Mouse (Mus musculus) hindbrain, embryonic 15.5 days (tissue): Measurements from ENCODE around the gene Cntnap2. TPM values are rescaled to one million over a fixed set of nuclear protein-coding genes. Genes with fewer than 3 reads are reported as not detected.
A peak's percentile ranks its signal among the peaks of the same experiment; 100 is the strongest.

ENCODE experiments used
- ATAC-seq: fragments of 200-750 bp; cut with Nextera tagmentation; 2 replicates; pipeline ENCODE4 v1.8.0; 2017; ENCODE audit warnings: low read depth, moderate number of reproducible peaks, moderate TSS enrichment; ENCODE audit not compliant: low FRiP score
- H3K27ac ChIP-seq: fragments of 300-500 bp; sonication (generic); replicated peaks from 2 replicates; pipeline ENCODE4 v1.5.1; 2015; ENCODE audit warnings: mild to moderate bottlenecking, inconsistent platforms
- H3K27me3 ChIP-seq: fragments of 300-500 bp; sonication (generic); 2 replicates; pipeline ENCODE4 v1.6.1; 2015; ENCODE audit warnings: control low read depth, inconsistent platforms
- H3K36me3 ChIP-seq: fragments of 300-500 bp; sonication (generic); 2 replicates; pipeline ENCODE4 v1.6.1; 2015; ENCODE audit warnings: control low read depth, inconsistent platforms
- H3K4me1 ChIP-seq: fragments of 300-500 bp; sonication (generic); replicated peaks from 2 replicates; pipeline ENCODE4 v1.6.1; 2015; ENCODE audit warnings: control low read depth, inconsistent platforms
- H3K4me2 ChIP-seq: fragments of 300-500 bp; sonication (generic); 2 replicates; pipeline ENCODE4 v1.6.1; 2015; ENCODE audit warnings: moderate library complexity, mild to moderate bottlenecking, inconsistent platforms
- H3K4me3 ChIP-seq: fragments of 300-500 bp; sonication (generic); 2 replicates; pipeline ENCODE4 v1.5.1; 2015; ENCODE audit warnings: mild to moderate bottlenecking, inconsistent platforms
- H3K9ac ChIP-seq: fragments of 300-500 bp; sonication (generic); 2 replicates; pipeline ENCODE4 v1.6.1; 2015; ENCODE audit warnings: inconsistent platforms
- H3K9me3 ChIP-seq: fragments of 300-500 bp; sonication (generic); 2 replicates; pipeline ENCODE4 v1.6.1; 2016; ENCODE audit warnings: control low read depth, inconsistent platforms
- WGBS: fragments of 180-500 bp; shearing (Covaris S2); methylation state at CpG from one replicate; pipeline ENCODE4 v1.1.7; 2015; 5-methylcytosine and 5-hydroxymethylcytosine counted together
- polyA plus RNA-seq: library from polyadenylated mRNA; unstranded; fragments of >200 nt; fragmentation: Nextera tagmentation; extraction: Ambion mirVana; gene quantifications from 2 replicates; pipeline ENCODE4 v1.2.1, GENCODE M21; 2015

Gene Cntnap2
- polyA plus RNA-seq, 1 experiment from 2014 or later: 56.5 TPM

GRCm38 (mm10) chr6:46963693-46964092 is 1904.5 kb downstream of the Cntnap2 start:
- H3K4me3 ChIP-seq: no peak overlapping the region
- no peaks in the 10 kb centered on the region for H3K36me3 ChIP-seq
- ATAC-seq: no peak
- H3K4me2 ChIP-seq: no peak overlapping the region
- no peaks in the 10 kb centered on the region for H3K27me3 ChIP-seq
- WGBS: 63% methylated on average over 3 of the region's 3 CpGs
- no peak overlapping the region for H3K27ac ChIP-seq
- H3K4me1 ChIP-seq: no peaks in the 10 kb centered on the region
- no peak overlapping the region for H3K9ac ChIP-seq
- no peaks in the 10 kb centered on the region for H3K9me3 ChIP-seq

- Histone ChIP-seq H3K36me3 (no peaks in the 10 kb centered on the region), H3K4me1 (no peaks in the 10 kb centered on the region), H3K4me3 (no peak overlapping the region), H3K9ac (no peak overlapping the region), H3K9me3 (0 out of 2 replicates have a peak, but pooled peaks cover 4% of the 10 kb centered on the region), H3K27ac (no peak overlapping the region), H3K27me3 (no peaks in the 10 kb centered on the region), H3K4me2 (no peak overlapping the region)
- WGBS: 78% methylated on average over 2 of the region's 2 CpGs
- ATAC-seq: no peak
Observed at GRCm38 (mm10) chr6:46972640-46973039, 1913.5 kb downstream of the Cntnap2 start.

- Histone ChIP-seq H3K27ac (no peak overlapping the region), H3K4me2 (no peak overlapping the region), H3K4me1 (no peaks in the 10 kb centered on the region), H3K36me3 (no peaks in the 10 kb centered on the region), H3K9me3 (no peaks in the 10 kb centered on the region), H3K9ac (no peak overlapping the region), H3K4me3 (no peak overlapping the region), H3K27me3 (no peaks in the 10 kb centered on the region)
- ATAC-seq: no peak
- 77% methylated on average over 6 of the region's 6 CpGs for WGBS
Observed at GRCm38 (mm10) chr6:46996010-46996602, 1936.9 kb downstream of the Cntnap2 start.

- Histone ChIP-seq H3K4me1 (no peaks in the 10 kb centered on the region), H3K9ac (no peak overlapping the region), H3K9me3 (no peaks in the 10 kb centered on the region), H3K27ac (no peak overlapping the region), H3K4me2 (no peak overlapping the region), H3K36me3 (no peaks in the 10 kb centered on the region), H3K4me3 (no peak overlapping the region), H3K27me3 (no peaks in the 10 kb centered on the region)
- ATAC-seq: no peak
- WGBS: 50% methylated on average over 3 of the region's 3 CpGs
Observed at GRCm38 (mm10) chr6:47004430-47004829, 1945.3 kb downstream of the Cntnap2 start.

- Histone ChIP-seq H3K36me3 (no peaks in the 10 kb centered on the region), H3K4me3 (no peak overlapping the region), H3K4me2 (no peak overlapping the region), H3K9ac (no peak overlapping the region), H3K4me1 (0 out of 2 replicates have a peak, but pooled peaks cover 4% of the 10 kb centered on the region), H3K27me3 (no peaks in the 10 kb centered on the region), H3K9me3 (no peaks in the 10 kb centered on the region), H3K27ac (no peak overlapping the region)
- ATAC-seq: no peak
- WGBS: 90% methylated on average over 4 of the region's 4 CpGs
Observed at GRCm38 (mm10) chr6:47012933-47013332, 1953.8 kb downstream of the Cntnap2 start.

GRCm38 (mm10) chr6:47013535-47013934 is 1954.4 kb downstream of the Cntnap2 start:
- peak; percentile 93 for ATAC-seq
- no peak overlapping the region for H3K9ac ChIP-seq
- no peak overlapping the region for H3K4me3 ChIP-seq
- H3K36me3 ChIP-seq: no peaks in the 10 kb centered on the region
- no peaks in the 10 kb centered on the region for H3K9me3 ChIP-seq
- H3K4me1 ChIP-seq: 0 out of 2 replicates have a peak, but pooled peaks cover 4% of the 10 kb centered on the region
- H3K27me3 ChIP-seq: no peaks in the 10 kb centered on the region
- no peak overlapping the region for H3K4me2 ChIP-seq
- WGBS: 9% methylated on average over 4 of the region's 4 CpGs
- H3K27ac ChIP-seq: no peak overlapping the region

GRCm38 (mm10) chr6:47014886-47015586 is 1955.9 kb downstream of the Cntnap2 start:
- ATAC-seq: no peak
- H3K27ac ChIP-seq: peak overlapping the region; percentile 7; the same call in 1 of the 2 replicates

GRCm38 (mm10) chr6:47026064-47026686 is 1967.0 kb downstream of the Cntnap2 start:
- no peak overlapping the region for H3K4me2 ChIP-seq
- no peak for ATAC-seq
- H3K9ac ChIP-seq: no peak overlapping the region
- H3K27ac ChIP-seq: no peak overlapping the region
- 87% methylated on average over 4 of the region's 4 CpGs for WGBS
- H3K9me3 ChIP-seq: no peaks in the 10 kb centered on the region
- H3K27me3 ChIP-seq: no peaks in the 10 kb centered on the region
- no peak overlapping the region for H3K4me3 ChIP-seq
- H3K4me1 ChIP-seq: no peaks in the 10 kb centered on the region
- no peaks in the 10 kb centered on the region for H3K36me3 ChIP-seq

More at GRCm38 (mm10) chr6:47014886-47015586, 1955.9 kb downstream of the Cntnap2 start:
- H3K4me2 ChIP-seq: no peak overlapping the region
- H3K36me3 ChIP-seq: no peaks in the 10 kb centered on the region
- H3K9ac ChIP-seq: no peak overlapping the region
- no peaks in the 10 kb centered on the region for H3K27me3 ChIP-seq
- no peaks in the 10 kb centered on the region for H3K9me3 ChIP-seq
- no peak overlapping the region for H3K4me3 ChIP-seq
- 50% methylated on average over 1 of the region's 1 CpGs for WGBS
- 0 out of 2 replicates have a peak, but pooled peaks cover 4% of the 10 kb centered on the region for H3K4me1 ChIP-seq

- ATAC-seq: no peak
- WGBS: 75% methylated on average over 2 of the region's 2 CpGs
- H3K36me3 ChIP-seq: no peaks in the 10 kb centered on the region
- no peaks in the 10 kb centered on the region for H3K9me3 ChIP-seq
- H3K27ac ChIP-seq: no peak overlapping the region
- no peak overlapping the region for H3K4me2 ChIP-seq
- H3K27me3 ChIP-seq: no peaks in the 10 kb centered on the region
- no peaks in the 10 kb centered on the region for H3K4me1 ChIP-seq
- H3K4me3 ChIP-seq: no peak overlapping the region
- no peak overlapping the region for H3K9ac ChIP-seq
Observed at GRCm38 (mm10) chr6:47031362-47031761, 1972.2 kb downstream of the Cntnap2 start.

GRCm38 (mm10) chr6:47042602-47043001 is 1983.4 kb downstream of the Cntnap2 start:
- no peak overlapping the region for H3K27ac ChIP-seq
- no peak overlapping the region for H3K4me2 ChIP-seq
- no peak overlapping the region for H3K9ac ChIP-seq
- ATAC-seq: no peak
- 54% methylated on average over 1 of the region's 1 CpGs for WGBS
- no peaks in the 10 kb centered on the region for H3K36me3 ChIP-seq
- H3K27me3 ChIP-seq: no peaks in the 10 kb centered on the region
- H3K9me3 ChIP-seq: no peaks in the 10 kb centered on the region
- no peaks in the 10 kb centered on the region for H3K4me1 ChIP-seq
- H3K4me3 ChIP-seq: no peak overlapping the region

- ATAC-seq: no peak
- H3K4me2 ChIP-seq: no peak overlapping the region
- 78% methylated on average over 1 of the region's 1 CpGs for WGBS
- H3K27ac ChIP-seq: no peak overlapping the region
- no peak overlapping the region for H3K4me3 ChIP-seq
- no peaks in the 10 kb centered on the region for H3K4me1 ChIP-seq
- H3K9me3 ChIP-seq: no peaks in the 10 kb centered on the region
- no peak overlapping the region for H3K9ac ChIP-seq
- H3K36me3 ChIP-seq: no peaks in the 10 kb centered on the region
- H3K27me3 ChIP-seq: no peaks in the 10 kb centered on the region
Observed at GRCm38 (mm10) chr6:47043586-47043985, 1984.4 kb downstream of the Cntnap2 start.
